14 mouse cellular contexts compared by ENCODE assay signal in genomic region chr6:127735130-127735981, GRCm38 (mm10). TPM values are rescaled to one million over a fixed set of nuclear protein-coding genes. Genes with fewer than 3 reads are reported as not detected.
DNase-seq lines count a peak whose midpoint lies in the region; ATAC-seq and TF ChIP-seq lines count a peak whose summit lies in the region.
"Had no signal": no experiment of that assay in that cellular context is flagged by ENCODE, and none has a peak within 500 bp of the region (broad histone marks: within the 10 kb centered on the region; RNA-seq: fewer than 3 reads in every experiment).

No protein-coding gene starts in this region.

- no peak for TF ChIP-seq CTCF in forebrain, postnatal 0 days (IDR thresholded peaks at IDR 0.05; ENCODE audit: low read depth)

- peak; percentile 50; the same call in 1 of the 2 replicates for ATAC-seq in embryonic facial prominence, embryonic 11.5 days (replicated peaks; ENCODE audit: insufficient number of reproducible peaks, low FRiP score, low TSS enrichment, low read depth)
- ATAC-seq in forebrain, postnatal 0 days: peak; percentile 61
- no peak for ATAC-seq in erythroid progenitor cell, adult 5-6 weeks (replicated peaks; ENCODE audit: low FRiP score, poor library complexity, severe bottlenecking)
- ATAC-seq: intestine, embryonic 16.5 days; Patski had no signal

- H3K4me1 ChIP-seq in embryonic facial prominence, embryonic 11.5 days (ENCODE audit: control insufficient read depth, insufficient read depth, low read length): no peaks in the 10 kb centered on the region
- peaks cover 14% of the 10 kb centered on the region for H3K4me1 ChIP-seq in embryonic facial prominence, embryonic 10.5 days
- H3K4me1 ChIP-seq in forebrain, postnatal 0 days (ENCODE audit: insufficient read depth): 0 out of 2 replicates have a peak, but pooled peaks cover 7% of the 10 kb centered on the region

- H3K9ac ChIP-seq in embryonic facial prominence, embryonic 11.5 days (replicated peaks; ENCODE audit: low read length): no peak overlapping the region
- H3K9ac ChIP-seq in forebrain, postnatal 0 days: no peak overlapping the region
- H3K9ac ChIP-seq: embryonic facial prominence, embryonic 12.5 days had no signal

- H3K4me3 ChIP-seq in embryonic facial prominence, embryonic 11.5 days (ENCODE audit: low read depth, low read length): no peak overlapping the region
- no peak overlapping the region for H3K4me3 ChIP-seq in embryonic facial prominence, embryonic 10.5 days
- H3K4me3 ChIP-seq in forebrain, postnatal 0 days (ENCODE audit: low read depth, low read length): no peak overlapping the region
- H3K4me3 ChIP-seq: embryonic facial prominence, embryonic 12.5 days had no signal

- DNase-seq in embryonic facial prominence, embryonic 11.5 days (ENCODE audit: low spot score): no peak
- no peak for DNase-seq in embryonic facial prominence, embryonic 10.5 days (ENCODE audit: low spot score)
- DNase-seq in ES-CJ7 (ENCODE audit: low read depth, low spot score): peak; percentile 59
- DNase-seq in forebrain, postnatal 0 days: no peak
- peak; percentile 11 to 26 for DNase-seq in kidney, postnatal 4 days
- DNase-seq in left cerebral cortex, postnatal 36 days (ENCODE audit: low spot score in 2 of 2): no peak
- no peak for DNase-seq in spleen, postnatal 4 days (ENCODE audit: low spot score in 2 of 2)
- DNase-seq: gastrocnemius, postnatal 10 days had no signal

- no peaks in the 10 kb centered on the region for H3K9me3 ChIP-seq in embryonic facial prominence, embryonic 11.5 days (replicated peaks; ENCODE audit: control insufficient read depth, low read length)
- no peaks in the 10 kb centered on the region for H3K9me3 ChIP-seq in embryonic facial prominence, embryonic 10.5 days
- no peaks in the 10 kb centered on the region for H3K9me3 ChIP-seq in forebrain, postnatal 0 days (ENCODE audit: low read length)
- H3K9me3 ChIP-seq: embryonic facial prominence, embryonic 12.5 days had no signal

- H3K27me3 ChIP-seq in embryonic facial prominence, embryonic 11.5 days (ENCODE audit: control insufficient read depth, insufficient read depth, low read length): no peaks in the 10 kb centered on the region
- H3K27me3 ChIP-seq in embryonic facial prominence, embryonic 10.5 days (replicated peaks; ENCODE audit: low read depth, poor library complexity, severe bottlenecking): no peaks in the 10 kb centered on the region; the same call in 1 of the 2 replicates
- no peaks in the 10 kb centered on the region for H3K27me3 ChIP-seq in forebrain, postnatal 0 days (ENCODE audit: insufficient read depth, low read length)
- H3K27me3 ChIP-seq: embryonic facial prominence, embryonic 12.5 days had no signal

- no peaks in the 10 kb centered on the region for H3K36me3 ChIP-seq in embryonic facial prominence, embryonic 11.5 days (replicated peaks; ENCODE audit: control insufficient read depth, insufficient read depth, low read depth, low read length)
- no peaks in the 10 kb centered on the region for H3K36me3 ChIP-seq in embryonic facial prominence, embryonic 10.5 days (replicated peaks)
- H3K36me3 ChIP-seq in forebrain, postnatal 0 days (ENCODE audit: insufficient read depth): 0 out of 2 replicates have a peak, but pooled peaks cover 5% of the 10 kb centered on the region
- H3K36me3 ChIP-seq: embryonic facial prominence, embryonic 12.5 days had no signal

- WGBS in embryonic facial prominence, embryonic 11.5 days: 67% methylated on average over 13 of the region's 13 CpGs
- 76% methylated on average over 13 of the region's 13 CpGs for WGBS in embryonic facial prominence, embryonic 10.5 days
- 59% methylated on average over 13 of the region's 13 CpGs for whole genome bisulfite sequencing in forebrain, postnatal 0 days

- no peak overlapping the region for H3K27ac ChIP-seq in embryonic facial prominence, embryonic 11.5 days (replicated peaks; ENCODE audit: low read depth, low read length)
- H3K27ac ChIP-seq in embryonic facial prominence, embryonic 10.5 days (replicated peaks): no peak overlapping the region
- no peak overlapping the region for H3K27ac ChIP-seq in forebrain, postnatal 0 days (ENCODE audit: low read depth, low read length)
- H3K27ac ChIP-seq: embryonic facial prominence, embryonic 12.5 days had no signal

- H3K4me2 ChIP-seq in embryonic facial prominence, embryonic 11.5 days (ENCODE audit: low read depth, low read length): no peak overlapping the region
- H3K4me2 ChIP-seq in forebrain, postnatal 0 days (ENCODE audit: low read depth): no peak overlapping the region
- H3K4me2 ChIP-seq: embryonic facial prominence, embryonic 12.5 days had no signal

- intact Hi-C loops in left cerebral cortex, postnatal 36 days (cut with DNase I): no loop called here

RNA-seq across cellular contexts. Expression of gene Prmt8, which starts 33.9 kb away (rescaled TPM):
- 4.6 and 5.8 TPM in 2 replicates for polyA plus RNA-seq in embryonic facial prominence, embryonic 11.5 days (2014; fragmentation: Nextera tagmentation; extraction: Ambion mirVana)
- 3.9 and 7.9 TPM in 2 replicates for polyA plus RNA-seq in embryonic facial prominence, embryonic 10.5 days (2016; fragmentation: Nextera tagmentation; extraction: Ambion mirVana)
- 29.9 and 32.7 TPM in 2 replicates for total RNA-seq in forebrain, postnatal 0 days (2014; rRNA removed)
- 20.6 and 36.4 TPM in 2 replicates for polyA plus RNA-seq in forebrain, postnatal 0 days (2015; fragmentation: Nextera tagmentation; extraction: Ambion mirVana)
- total RNA-seq in left cerebral cortex, postnatal 36 days (2021): 10 to 100 TPM; 90.8 to 97.3 TPM
- total RNA-seq in erythroid progenitor cell, adult 5-6 weeks (2015; ENCODE audit: low replicate concordance): not detected in 2 replicates
- not detected in 2 replicates for total RNA-seq in erythroid progenitor cell, adult 5-6 weeks (2017; ENCODE audit: low replicate concordance)
- polyA plus RNA-seq: C2C12; intestine, embryonic 16.5 days; liver, embryonic 16.5 days; Patski had no signal

Comparison
In these comparisons a context has a peak if more than half of its experiments do, and no peak if none do; other contexts are left out.
1. DNase-seq: peak in ES-CJ7 (single experiment) and kidney, postnatal 4 days (2 of 2); none in embryonic facial prominence, embryonic 11.5 days (single experiment), embryonic facial prominence, embryonic 10.5 days (single experiment), forebrain, postnatal 0 days (single experiment), left cerebral cortex, postnatal 36 days (0 of 2) and spleen, postnatal 4 days (0 of 2).
2. RNA of gene Prmt8, which starts 33.9 kb away (total RNA-seq): 90.8 to 97.3 TPM in left cerebral cortex, postnatal 36 days and 29.9 to 32.7 TPM in forebrain, postnatal 0 days; not detected in erythroid progenitor cell, adult 5-6 weeks; every median in the first group is over 10 times any median in the second.